Mouse (Mus musculus) granulocyte monocyte progenitor cell, adult 5-6 weeks (primary cell): ENCODE results near the gene Ppy. TPM values are rescaled to one million over a fixed set of nuclear protein-coding genes. Genes with fewer than 3 reads are reported as not detected.

Source experiments
- ATAC-seq: replicated peaks from 2 replicates; pipeline ENCODE4 v1.8.0; 2016; ENCODE audit warnings: mild to moderate bottlenecking, moderate TSS enrichment, inconsistent platforms; ENCODE audit not compliant: poor library complexity, severe bottlenecking
- total RNA-seq, 2 experiments: library from RNA; stranded (forward) in 1 of 2; stranded (reverse) in 1 of 2; fragments of 200-712, 200-1000 nt in 1 of 2; fragments of >200 nt in 1 of 2; fragmentation: Nextera tagmentation in 1 of 2; gene quantifications; 2 replicates each; pipeline ENCODE4 v1.2.3; 2014 to 2017

Gene Ppy
- total RNA-seq (2014; fragmentation: Nextera tagmentation): not detected in 2 replicates
- total RNA-seq (2017): not detected in 2 replicates

DNA sequence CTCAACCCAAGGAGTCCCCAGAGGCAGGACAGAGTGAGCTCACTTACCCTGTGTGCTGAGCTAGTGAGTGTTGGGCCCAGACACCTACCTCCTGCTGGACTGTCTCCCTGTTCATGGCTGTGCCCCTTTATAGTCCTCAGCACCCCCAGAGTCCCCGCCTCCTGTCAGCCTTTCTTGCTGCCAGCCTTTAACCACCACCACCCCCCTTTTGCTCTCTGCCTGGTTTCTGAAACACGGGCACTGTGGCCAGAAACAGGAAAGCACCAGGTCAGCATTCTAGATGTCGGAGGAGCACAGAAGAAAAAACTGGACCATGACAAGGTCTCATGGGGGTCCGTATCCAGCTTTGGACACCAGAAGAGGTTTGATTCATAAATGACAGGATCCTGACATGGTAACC is at the start of gene Ppy:
Ppy (minus strand) TSS at position 101 of the 400 bp plus-strand sequence.
- no peak for ATAC-seq

DNA sequence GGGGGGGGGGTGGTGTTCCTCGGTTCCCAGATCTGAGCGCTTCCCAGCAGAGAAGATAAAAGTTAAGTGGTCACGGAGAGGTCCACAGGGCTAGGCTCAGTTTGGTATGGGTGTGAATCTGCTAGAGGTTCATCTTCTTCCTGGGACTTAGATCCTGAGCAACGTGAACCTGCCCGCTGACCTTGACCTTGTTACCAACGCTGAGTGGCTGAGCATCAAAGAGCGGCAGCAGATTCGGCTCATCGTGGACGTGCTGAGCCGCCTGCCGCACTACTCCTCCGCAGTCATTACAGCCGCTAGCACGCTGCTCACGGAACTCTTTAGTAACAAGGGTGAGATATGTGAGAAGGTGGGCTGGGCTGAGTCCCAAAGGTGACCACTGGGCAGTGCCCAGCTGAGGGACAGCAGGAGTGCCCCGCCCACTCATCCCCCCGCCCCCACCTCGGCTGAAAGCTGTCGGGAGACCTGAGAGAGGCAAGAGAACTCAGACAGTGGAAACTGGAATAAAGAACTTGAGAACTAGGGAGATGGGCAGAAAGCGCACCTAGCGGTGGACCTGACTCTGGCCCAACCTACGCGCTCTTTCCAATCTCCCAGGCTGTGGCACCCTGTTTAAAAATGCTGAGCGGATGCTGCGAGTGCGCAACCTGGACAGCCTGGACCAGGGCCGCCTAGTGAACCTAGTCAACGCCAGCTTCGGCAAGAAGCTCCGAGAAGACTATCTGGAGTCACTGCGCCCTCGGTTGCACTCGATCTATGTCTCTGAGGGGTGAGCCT is 46.3 kb upstream of the Ppy start:
- no peak for ATAC-seq

DNA sequence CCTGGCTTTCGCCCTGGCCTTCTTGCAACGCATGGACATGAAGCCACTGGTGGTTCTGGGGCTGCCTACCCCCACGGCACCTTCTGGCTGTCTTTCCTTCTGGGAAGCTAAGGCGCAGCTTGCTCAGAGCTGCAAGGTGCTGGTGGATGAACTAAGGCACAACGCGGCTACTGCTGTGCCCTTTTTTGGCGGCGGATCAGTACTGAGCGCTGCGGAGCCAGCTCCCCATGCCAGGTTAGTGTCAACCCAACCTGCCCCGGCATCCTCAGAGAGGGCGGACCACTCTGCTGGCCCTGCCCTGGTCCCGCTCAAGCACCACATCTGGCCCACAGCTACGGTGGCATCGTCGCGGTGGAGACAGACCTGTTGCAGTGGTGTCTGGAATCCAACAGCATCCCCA is 45.4 kb upstream of the Ppy start:
- ATAC-seq: no peak

DNA sequence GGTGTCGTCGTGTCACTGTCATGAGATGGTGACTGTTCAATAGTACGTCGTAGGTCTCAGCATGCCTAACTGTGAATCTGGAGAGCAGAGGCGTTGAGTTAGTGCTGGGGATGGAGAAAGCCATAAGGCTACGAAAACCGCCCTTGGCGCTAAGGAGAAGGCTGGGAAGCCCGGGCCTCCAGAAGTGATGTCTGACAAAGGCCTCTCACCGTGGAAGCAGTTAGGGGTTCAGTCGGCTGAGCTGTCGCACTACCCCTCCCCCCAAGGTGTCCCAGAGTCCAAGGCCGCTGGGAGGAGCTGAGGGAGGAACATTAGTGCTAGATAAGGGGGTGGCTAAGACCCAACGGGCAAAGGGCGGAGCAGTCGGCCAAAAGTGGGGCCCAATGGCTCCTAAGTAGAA is 44.9 kb upstream of the Ppy start:
- no peak for ATAC-seq

DNA sequence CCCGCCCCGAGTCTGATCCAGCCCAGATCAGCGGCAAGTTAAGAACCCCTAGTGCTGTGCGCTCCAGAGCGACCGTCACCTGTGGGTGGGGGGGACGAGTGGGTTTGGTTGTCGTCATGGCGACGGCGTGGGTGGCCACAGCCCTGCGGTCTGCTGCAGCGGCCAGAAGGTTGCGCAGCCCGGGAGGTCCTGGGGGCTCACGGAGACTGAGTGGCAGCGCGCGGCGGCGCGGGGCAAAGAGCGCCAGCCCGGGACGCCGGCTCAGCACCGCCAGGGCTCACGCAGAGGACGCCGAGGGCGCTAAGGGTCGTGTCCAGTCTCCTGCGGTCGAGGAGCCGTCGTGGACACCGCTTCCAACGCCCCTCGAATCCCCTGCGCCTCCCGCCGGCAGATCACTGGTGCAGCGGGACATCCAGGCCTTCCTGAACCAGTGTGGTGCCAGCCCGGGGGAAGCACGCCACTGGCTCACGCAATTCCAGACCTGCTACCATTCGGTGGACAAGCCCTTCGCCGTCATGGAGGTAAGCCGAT is 44.4 kb upstream of the Ppy start, which contains the start of gene Nags:
Nags (plus strand) TSS at position 43 of the 531 bp plus-strand sequence.
- peak; percentile 65 for ATAC-seq

DNA sequence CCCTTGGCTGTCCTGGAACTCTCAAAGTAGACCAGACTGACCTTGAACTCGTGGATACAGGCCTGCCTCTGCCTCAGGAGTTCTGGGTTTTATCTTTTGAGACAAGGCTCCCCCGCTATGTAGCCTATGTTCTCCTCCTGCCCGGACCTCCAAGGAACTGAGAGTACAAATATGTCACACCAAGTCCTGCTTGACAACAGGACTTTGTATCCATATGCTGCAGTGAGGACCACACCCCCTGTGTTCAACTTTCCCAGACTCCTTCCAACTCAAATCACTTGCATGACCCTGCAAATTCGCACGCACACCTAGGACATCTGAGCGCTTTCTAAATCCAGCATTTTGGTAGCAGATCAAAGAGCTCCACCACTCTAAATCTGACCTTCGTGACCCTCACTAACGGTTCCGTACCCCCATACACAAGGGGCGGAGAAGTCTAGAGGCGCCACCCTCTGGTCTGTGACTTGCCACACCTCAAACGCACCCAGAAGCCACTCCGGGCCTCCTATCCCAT is 43.9 kb upstream of the Ppy start:
- ATAC-seq: no peak

DNA sequence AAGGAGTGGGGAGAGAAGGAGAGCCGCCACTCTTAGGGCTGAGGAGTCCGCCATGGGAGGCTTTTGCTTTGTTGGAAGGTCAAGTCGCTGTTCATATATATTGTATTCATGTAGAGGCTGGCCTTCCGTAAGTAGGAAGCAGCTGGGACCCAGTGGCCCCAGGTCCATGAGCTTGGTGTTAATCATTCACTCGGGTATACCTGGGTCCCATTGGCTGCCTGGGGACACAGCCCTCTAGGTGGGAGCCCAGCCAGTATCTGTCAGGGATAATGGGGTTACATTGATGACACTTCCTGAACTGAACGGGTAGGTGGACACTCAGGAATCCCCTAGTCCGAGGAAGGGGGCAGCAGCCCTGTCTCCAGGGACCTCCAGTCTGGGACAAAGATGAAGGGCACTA is 41.2 kb upstream of the Ppy start:
- ATAC-seq: no peak

DNA sequence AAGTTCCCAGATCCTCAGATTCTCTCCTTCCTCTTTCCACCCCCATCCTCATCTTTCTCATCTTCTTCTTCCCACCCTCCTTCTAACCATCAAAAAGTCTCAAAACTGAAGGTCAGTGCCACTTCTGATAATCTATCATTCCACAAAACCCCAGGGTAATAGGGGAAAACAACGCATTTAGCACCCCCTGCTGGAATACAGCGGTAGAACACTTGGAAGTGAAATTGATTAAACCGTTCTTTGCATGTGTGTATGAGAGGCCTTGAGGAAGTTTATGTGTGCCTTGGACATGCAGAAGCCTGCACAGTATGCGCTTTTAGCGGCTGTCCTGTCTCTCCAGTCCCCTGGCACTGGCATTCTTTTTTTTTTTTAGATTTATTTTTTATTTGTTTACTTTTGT is 39.4 kb upstream of the Ppy start:
- ATAC-seq: no peak; the same call in 1 of the 2 replicates

DNA sequence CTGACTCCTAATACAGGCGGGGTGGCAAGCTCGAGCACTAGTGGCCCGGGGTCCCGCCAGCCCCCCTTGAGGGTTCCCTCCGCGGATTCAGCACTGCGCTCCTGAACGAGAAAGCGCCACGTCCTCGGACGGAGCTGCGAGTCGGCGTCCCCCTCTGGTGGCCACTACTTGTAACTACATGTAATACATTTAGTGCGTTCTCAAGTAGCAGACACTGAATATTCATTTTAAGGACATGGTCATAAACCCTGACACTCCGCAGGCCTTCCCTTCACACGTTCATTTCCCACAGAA is 37.3 kb upstream of the Ppy start:
- ATAC-seq: peak; percentile 77

DNA sequence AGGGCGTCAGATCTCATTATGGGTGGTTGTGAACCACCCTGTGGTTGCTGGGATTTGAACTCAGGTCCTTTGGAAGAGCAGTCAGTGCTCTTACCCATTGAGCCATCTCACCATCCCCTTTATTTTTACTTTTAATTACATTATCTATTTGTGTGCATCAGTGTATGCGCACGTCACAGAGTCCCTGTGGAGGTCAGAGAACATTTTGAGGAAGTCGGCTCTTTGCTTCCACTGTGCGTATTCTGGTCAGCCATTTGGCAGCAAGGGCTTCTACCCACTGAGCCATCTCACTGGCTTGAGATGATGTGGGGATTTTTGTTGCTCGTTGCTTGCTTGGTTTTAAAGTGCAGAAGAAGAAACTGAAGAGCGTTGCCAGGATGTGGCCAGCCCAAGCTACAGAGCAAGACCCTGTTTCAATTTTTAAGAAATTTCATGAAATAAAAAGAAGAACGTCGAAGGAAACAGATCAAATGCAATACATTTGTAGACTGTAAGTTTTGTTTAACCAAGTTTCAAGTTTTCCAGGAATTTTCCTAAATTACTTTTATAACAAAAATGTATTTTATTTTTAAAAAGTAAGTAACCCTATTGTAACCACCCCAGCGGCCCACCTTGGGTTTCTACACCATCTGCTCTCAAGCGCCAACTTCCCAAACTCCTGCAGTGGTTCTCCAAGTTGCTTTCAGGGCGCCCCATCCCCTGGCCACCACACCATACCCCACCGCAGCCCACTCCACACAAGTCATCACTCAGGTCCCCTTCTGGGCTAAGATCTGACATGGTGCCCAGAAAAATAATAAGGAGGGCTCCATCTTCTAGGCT is 36.7 kb upstream of the Ppy start:
- ATAC-seq: peak; percentile 75

DNA sequence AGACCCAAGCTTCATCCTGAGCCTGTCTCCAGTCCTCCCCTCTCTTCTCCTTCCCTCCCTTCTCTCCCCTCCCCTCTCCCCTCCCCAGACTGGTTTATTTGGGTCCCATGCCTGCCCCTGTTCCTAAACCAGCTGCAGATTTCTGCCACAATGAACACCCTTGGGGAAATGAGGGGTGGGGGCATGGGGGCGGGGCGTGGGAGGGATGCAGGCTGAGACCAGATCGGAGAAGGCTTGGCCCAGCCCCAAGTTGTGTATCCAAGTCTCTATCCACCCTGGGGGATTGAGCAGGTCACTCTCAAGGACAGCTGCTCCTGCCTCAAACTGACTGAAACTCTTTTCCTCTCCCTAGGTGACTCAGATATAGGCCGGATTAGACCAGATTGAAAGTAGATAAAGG is 33.4 kb upstream of the Ppy start:
- ATAC-seq: no peak

DNA sequence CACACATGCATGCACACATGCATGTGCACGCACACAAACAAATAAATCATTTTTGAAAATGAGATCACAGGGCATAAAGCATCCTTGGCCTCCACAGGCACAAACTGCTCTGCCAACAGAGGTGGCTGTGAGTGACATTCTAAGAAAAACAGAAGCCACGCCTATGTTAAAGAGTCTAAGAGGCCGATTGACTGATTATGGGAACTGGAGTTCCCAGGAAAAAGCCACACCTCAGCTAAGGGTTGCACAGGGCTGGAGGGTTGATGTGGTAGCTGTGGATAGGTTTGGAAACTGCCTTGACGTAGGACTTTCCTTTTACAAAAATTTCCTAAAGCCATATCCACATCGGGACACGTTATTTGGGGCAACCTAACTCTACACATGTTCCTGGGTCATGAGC is 16.3 kb upstream of the Ppy start:
- no peak for ATAC-seq

DNA sequence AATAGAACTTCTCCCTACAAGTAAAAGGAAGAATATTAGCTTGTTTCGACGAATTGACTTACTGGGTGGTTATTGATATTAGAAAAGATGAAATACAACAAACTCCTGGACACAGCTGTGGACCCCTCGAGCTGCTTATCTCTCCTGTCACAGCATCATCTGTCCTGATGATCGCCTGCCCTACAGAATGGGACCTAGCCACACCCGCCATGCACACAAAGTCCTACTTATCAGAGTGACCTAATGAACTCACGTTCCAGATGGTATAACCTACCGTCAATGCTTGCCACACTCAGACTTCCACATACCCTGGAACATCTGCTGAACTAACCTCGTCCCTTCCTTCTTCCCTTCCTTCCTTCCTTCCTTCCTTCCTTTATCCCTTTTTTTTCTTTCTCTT is 15.1 kb upstream of the Ppy start:
- ATAC-seq: no peak

DNA sequence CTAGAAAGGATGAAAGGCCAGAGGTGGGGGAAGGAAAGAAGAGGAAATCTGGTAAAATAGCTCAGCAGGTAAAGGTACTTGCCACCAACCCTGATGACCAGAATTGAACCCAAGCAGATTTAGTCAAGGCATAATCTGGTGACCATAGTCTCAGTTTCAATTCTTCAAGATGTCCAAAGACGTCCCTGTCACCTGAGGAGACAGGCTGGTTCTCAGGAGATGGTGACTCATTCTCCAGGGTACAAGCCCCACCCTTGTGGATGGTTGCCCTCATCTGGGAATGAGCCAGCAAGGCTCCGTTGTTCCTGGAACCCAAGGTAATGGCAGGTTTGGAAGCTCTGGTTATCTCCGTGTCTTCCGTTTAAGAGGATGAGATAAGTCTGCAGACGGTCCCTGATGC is 10.5 kb upstream of the Ppy start:
- ATAC-seq: no peak

DNA sequence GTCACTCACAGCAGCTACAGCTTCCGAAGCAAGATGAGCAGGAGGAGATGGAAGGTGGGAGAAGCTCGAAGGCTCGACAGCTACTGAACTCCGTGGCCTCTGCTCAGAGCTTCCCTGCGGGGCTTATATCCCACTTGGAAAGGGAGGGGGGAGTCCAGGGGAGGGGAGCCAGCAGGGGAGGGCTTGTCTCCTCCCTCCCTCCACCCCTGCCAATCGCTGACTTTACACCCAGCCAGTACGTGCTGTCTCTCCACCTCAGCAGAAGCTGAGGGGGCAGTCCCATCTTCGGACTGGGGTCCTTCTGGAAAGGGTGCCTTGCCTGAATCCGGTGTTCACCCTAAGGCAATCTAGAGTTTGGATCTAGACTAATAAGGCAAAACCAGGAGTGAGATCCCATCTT is 6.6 kb upstream of the Ppy start, which contains the start of gene Pyy:
Pyy (minus strand) TSS at position 101 of the 400 bp plus-strand sequence.
- ATAC-seq: no peak

DNA sequence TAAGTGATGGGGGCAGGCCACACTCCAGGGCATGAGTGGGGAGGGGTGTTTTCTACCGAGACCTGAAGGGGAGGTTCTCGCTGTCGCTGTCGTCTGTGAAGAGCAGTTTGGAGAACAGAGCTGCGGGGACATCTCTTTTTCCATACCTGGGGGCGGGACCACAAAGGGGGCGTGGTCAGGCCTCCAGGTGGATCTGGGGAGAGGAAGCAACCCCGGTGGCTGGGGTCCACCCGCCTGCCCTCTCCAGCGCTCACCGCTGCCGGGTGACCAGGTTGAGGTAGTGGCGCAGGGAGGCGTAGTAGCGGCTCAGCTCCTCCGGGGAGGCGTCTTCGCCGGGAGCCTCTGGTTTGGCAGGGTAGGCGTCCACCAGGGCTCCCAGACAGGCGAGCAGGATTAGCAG is 5.8 kb upstream of the Ppy start:
- ATAC-seq: no peak

DNA sequence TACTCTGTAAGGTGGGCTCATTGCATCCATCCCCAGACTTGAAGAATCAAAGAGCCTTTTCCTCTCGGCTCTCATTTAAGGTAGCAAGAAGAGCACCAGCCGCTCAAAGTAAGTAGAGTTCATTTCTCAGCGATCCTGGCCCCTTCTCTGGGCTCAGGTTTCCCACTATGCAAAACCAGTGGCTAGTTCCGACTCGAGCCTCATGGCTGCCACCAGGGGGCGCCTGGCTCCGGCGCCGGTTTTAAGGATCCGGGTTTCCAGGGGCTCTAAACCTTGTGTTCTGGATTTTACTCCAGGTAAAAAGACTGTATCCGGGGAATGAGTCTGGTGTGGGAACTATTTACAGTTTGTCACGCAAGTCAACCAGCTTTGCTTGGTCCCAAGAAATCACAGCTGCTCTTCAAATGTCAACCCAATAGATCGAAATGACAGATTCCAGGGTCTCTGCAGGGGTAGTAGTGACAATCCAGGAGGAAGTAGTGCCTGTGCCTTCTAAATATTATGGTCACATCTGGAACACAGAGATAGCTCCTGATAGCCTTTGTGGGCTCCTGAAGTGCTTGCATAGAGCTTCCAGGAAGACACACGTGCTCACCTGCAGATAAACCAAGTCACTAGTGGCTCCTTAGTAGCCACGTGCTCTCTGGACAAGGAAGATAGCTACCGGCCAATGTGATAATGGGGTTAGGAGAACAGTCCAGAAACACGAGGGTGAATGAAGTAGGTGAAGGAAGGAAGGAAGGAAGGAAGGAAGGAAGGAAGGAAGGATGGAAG is 1.6 kb upstream of the Ppy start:
- ATAC-seq: no peak; the same call in 1 of the 2 replicates

DNA sequence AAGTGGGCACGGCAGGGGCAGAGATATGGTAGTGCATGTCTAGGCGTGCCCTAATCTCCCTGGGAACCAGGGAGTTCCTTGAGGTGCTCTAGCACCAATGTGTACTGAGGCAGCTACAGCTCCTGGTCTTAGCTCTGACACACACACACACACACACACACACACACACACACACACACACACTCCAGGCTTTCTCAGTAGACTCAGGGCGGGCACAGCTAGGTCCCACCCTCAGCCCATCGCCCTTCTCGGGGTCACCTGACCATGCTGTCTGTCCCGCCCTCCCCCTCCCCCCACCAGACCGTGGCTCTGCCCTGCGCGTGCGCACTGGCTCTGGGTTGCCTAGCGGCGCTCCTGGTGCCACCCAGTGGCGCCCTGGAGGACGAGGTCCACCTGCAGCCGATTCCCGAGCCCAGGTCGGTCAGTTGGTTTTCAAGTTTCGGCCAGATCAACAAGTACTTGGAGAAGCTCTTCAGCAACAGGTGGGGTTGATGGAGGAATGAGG is 4.2 kb downstream of the Ppy start:
- ATAC-seq: peak; percentile 59

DNA sequence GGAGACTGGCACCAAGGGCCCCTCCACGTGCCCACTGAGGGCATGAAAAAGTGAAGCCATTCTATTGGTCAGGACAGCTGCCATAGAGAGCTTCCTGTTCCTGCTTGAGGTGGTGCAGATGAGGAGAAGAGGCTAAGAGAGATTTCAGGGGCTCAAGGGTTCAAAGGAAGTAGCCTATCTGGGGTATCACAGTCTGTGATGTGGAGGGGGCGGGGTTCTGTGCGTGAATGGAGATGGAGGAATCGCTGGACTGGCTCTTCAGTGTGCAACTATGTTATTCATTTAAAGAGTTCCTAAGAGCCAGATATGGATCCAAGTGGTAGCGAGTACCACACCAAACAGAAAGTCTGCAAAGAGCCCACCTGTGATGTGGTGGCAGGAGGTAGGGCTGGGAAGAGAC is 4.7 kb downstream of the Ppy start:
- ATAC-seq: no peak

DNA sequence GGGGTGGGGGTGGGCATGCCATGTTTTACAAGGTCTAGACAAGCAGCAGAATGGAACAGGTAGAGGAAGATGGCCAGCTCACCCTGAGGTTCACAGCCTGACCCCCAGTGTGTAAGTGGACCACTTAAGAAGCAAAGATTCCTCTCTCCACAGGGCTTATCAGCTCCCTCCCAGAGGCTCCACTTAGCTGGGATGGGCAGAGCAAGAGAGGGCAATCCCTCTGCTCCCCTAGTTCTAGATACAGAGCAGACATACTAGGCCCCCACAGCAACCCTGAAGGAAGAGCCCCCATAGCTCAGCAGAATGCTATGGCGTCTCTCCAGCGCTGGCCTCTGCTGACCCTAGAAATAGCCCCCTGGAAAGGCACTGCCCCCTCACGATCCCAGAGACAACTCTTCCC is 5.4 kb downstream of the Ppy start:
- no peak for ATAC-seq
